Mouse (Mus musculus): ENCODE data around the gene Prl3a1. TPM values are rescaled to one million over a fixed set of nuclear protein-coding genes. Genes with fewer than 3 reads are reported as not detected.

The Prl3a1 gene
- total RNA-seq (2023), result not detected

GRCm38 (mm10) chr13:27259136-27259535, at the start of gene Prl3a1:
Gene Prl3a1, plus strand, starts transcription at chr13:27259436.

GRCm38 (mm10) chr13:27241547-27241946, 17.7 kb upstream of the Prl3a1 start, which contains the start of gene Prl3b1:
Gene Prl3b1, plus strand, starts transcription at chr13:27241847.

GRCm38 (mm10) chr13:27312334-27313225, 53.3 kb downstream of the Prl3a1 start, which contains the start of gene Prl6a1:
Gene Prl6a1, plus strand, starts transcription at chr13:27312627.

Other genes with a start within 250 kb of the Prl3a1 start
- not detected for gene Prl, start 201.9 kb upstream of the Prl3a1 start, total RNA-seq (2023)
- gene Prl3d1, start 165.2 kb upstream of the Prl3a1 start, total RNA-seq (2023), result not detected
- not detected for gene Prl3d2, start 137.7 kb upstream of the Prl3a1 start, total RNA-seq (2023)
- gene Prl3d3, start 102.6 kb upstream of the Prl3a1 start, total RNA-seq (2023), result not detected
- not detected for gene Prl3c1, start 62.8 kb upstream of the Prl3a1 start, total RNA-seq (2023)
- gene Prl3b1, start 17.6 kb upstream of the Prl3a1 start, total RNA-seq (2023), result not detected
- gene Prl6a1, start 53.2 kb downstream of the Prl3a1 start, total RNA-seq (2023), result not detected
- gene Prl8a2, start 86.2 kb downstream of the Prl3a1 start, total RNA-seq (2023), result not detected
- gene Prl2b1, start 131.4 kb downstream of the Prl3a1 start, total RNA-seq (2023), result not detected
- not detected for gene Prl8a6, start 179.3 kb downstream of the Prl3a1 start, total RNA-seq (2023)